Mouse (Mus musculus): ENCODE measurements around the gene Gm26965. TPM values are rescaled to one million over a fixed set of nuclear protein-coding genes. Genes with fewer than 3 reads are reported as not detected.

Gene Gm26965
- total RNA-seq, 1 experiment from 2014 or later, result not detected

Other genes starting within 250 kb of the Gm26965 start
- gene Zfp458, start 247.7 kb downstream of the Gm26965 start, total RNA-seq (2021), result 4.0 and 5.8 TPM in 2 replicates
- gene Zfp457, start 219.7 kb downstream of the Gm26965 start, total RNA-seq (2021), result 3.7 and 5.8 TPM in 2 replicates
- gene Zfp595, start 193.6 kb downstream of the Gm26965 start, total RNA-seq (2021), result 6.2 and 7.4 TPM in 2 replicates
- 1.2 TPM in 1 of 2 replicates, not detected in the other for gene Gm28044, start 165.6 kb downstream of the Gm26965 start, total RNA-seq (2021)
- 4.1 and 4.9 TPM in 2 replicates for gene Zfp953, start 165.5 kb downstream of the Gm26965 start, total RNA-seq (2021)
- 2.2 TPM in 1 of 2 replicates, not detected in the other for gene Gm28041, start 150.4 kb downstream of the Gm26965 start, total RNA-seq (2021)
- gene Zfp456, start 150.3 kb downstream of the Gm26965 start, total RNA-seq (2021), result 1.3 and 2.5 TPM in 2 replicates
- gene Zfp429, start 126.3 kb downstream of the Gm26965 start, total RNA-seq (2021), result 4.4 and 6.1 TPM in 2 replicates
- gene Zfp459, start 104.7 kb downstream of the Gm26965 start, total RNA-seq (2021), result 0.62 and 1.8 TPM in 2 replicates
- 19.0 and 23.5 TPM in 2 replicates for gene Zfp874a, start 74.5 kb downstream of the Gm26965 start, total RNA-seq (2021)
- gene Zfp874b, start 41.9 kb downstream of the Gm26965 start, total RNA-seq (2021), result 15.9 and 18.7 TPM in 2 replicates
- 7.6 and 8.1 TPM in 2 replicates for gene Zfp58, start 25.6 kb downstream of the Gm26965 start, total RNA-seq (2021)
- 18.0 and 19.8 TPM in 2 replicates for gene Zfp87, start within 50 bp of the Gm26965 start, total RNA-seq (2021)
- 8.6 and 8.9 TPM in 2 replicates for gene Zfp748, start 27.7 kb upstream of the Gm26965 start, total RNA-seq (2021)
- gene Zfp729b, start 83.6 kb upstream of the Gm26965 start, total RNA-seq (2021), result 8.3 and 9.5 TPM in 2 replicates
- gene Gm49345, start 111.6 kb upstream of the Gm26965 start, total RNA-seq (2021), result 1.4 TPM in 1 of 2 replicates, not detected in the other
- 5.5 and 7.7 TPM in 2 replicates for gene Zfp729a, start 111.6 kb upstream of the Gm26965 start, total RNA-seq (2021)
- gene Zfp738, start 160.9 kb upstream of the Gm26965 start, total RNA-seq (2021), result 11.1 and 15.0 TPM in 2 replicates
- 9.4 and 13.7 TPM in 2 replicates for gene Zfp65, start 203.0 kb upstream of the Gm26965 start, total RNA-seq (2021)
- 5.1 and 7.7 TPM in 2 replicates for gene Zfp85, start 229.1 kb upstream of the Gm26965 start, total RNA-seq (2021)

All from adrenal gland, postnatal 25 days (tissue).